Mouse (Mus musculus): Measurements from ENCODE around the gene Arpp21. TPM values are rescaled to one million over a fixed set of nuclear protein-coding genes. Genes with fewer than 3 reads are reported as not detected.
A peak's percentile ranks its signal among the peaks of the same experiment; 100 is the strongest.

The Arpp21 gene
- polyA plus RNA-seq, 2 experiments = 23.6 to 28.3 TPM

DNA sequence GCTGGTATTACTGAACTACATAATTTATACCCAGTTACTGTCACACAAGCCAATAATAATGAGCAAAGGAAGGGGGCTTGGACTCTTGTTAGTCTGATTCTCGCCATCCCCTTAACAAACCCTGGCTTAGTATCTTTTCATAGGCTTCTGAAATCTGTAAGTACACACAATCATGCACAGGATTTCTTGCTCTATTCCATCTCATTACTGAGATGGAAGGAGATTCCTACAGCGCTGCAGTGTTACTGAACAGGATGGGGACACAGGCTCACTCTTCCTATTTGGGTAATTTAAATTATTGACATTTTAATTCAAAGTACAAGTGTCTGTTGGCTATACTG lies 132.9 kb downstream of the Arpp21 start:
- no peak overlapping the region for H3K9ac ChIP-seq (ENCODE audit: low read depth, low read length, severe bottlenecking)
- no peaks in the 10 kb centered on the region for H3K27me3 ChIP-seq (ENCODE audit: control insufficient read depth, insufficient read depth, low read length)
- 90% methylated on average over 2 of the region's 2 CpGs for WGBS
- no peaks in the 10 kb centered on the region for H3K9me3 ChIP-seq (ENCODE audit: control insufficient read depth, low read length)
- H3K36me3 ChIP-seq (ENCODE audit: control insufficient read depth, insufficient read depth, low read length) = no peaks in the 10 kb centered on the region
- ATAC-seq (ENCODE audit: low FRiP score, low read depth) (no peak), DNase-seq (ENCODE audit: low spot score) (no peak)
- no peak overlapping the region for H3K27ac ChIP-seq (replicated peaks; ENCODE audit: low read depth, low read length)
- no peaks in the 10 kb centered on the region; the same call in 1 of the 2 replicates for H3K4me1 ChIP-seq (ENCODE audit: control insufficient read depth, insufficient read depth, low read length)
- no peak overlapping the region for H3K4me3 ChIP-seq (replicated peaks; ENCODE audit: low read length)
- H3K4me2 ChIP-seq (replicated peaks; ENCODE audit: low read depth, low read length, severe bottlenecking) = no peak overlapping the region
- TF ChIP-seq POLR2A (IDR thresholded peaks at IDR 0.05; ENCODE audit: borderline replicate concordance, extremely low read depth, insufficient read depth, insufficient read length) = no peak

DNA sequence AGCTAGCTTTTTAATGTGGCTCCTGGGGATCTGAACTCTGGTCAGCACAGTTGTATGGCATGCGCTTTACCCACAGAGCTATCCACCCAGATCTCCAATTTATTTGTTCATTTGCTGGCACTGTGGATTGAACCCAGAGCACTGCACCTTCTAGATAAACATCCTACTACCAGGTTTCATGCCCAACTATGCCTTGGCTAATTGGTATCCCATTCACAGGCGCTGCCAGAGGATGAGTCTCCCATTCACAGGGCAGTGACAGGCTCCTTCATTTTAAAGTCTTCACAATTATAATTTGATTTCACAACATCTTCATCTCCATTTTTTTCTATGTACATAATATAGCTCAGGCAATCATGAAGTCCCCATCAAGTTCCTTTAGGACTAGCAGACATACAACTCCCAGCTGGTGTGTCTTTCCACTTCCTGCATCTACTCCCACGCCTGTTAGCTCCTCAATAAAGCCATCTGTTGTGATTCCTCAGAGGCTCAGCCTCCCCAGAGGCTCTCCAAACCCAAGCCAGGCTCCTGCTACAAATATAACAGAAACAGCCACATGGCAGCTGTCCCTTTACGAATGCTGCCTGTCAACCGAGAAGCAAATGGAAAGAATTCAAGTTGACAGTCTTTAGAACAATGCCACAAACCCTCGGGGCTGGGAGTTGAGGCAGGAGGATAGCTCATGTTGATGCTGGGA lies 133.4 kb downstream of the Arpp21 start:
- H3K4me1 ChIP-seq (ENCODE audit: control insufficient read depth, insufficient read depth, low read length) = no peaks in the 10 kb centered on the region; the same call in 1 of the 2 replicates
- peak; percentile 58 for DNase-seq (ENCODE audit: low spot score)
- no peak for TF ChIP-seq POLR2A (IDR thresholded peaks at IDR 0.05; ENCODE audit: borderline replicate concordance, extremely low read depth, insufficient read depth, insufficient read length)
- H3K4me3 ChIP-seq (replicated peaks; ENCODE audit: low read length) = no peak overlapping the region
- no peaks in the 10 kb centered on the region for H3K36me3 ChIP-seq (ENCODE audit: control insufficient read depth, insufficient read depth, low read length)
- WGBS = 48% methylated on average over 6 of the region's 6 CpGs
- no peak overlapping the region for H3K9ac ChIP-seq (ENCODE audit: low read depth, low read length, severe bottlenecking)
- H3K4me2 ChIP-seq (replicated peaks; ENCODE audit: low read depth, low read length, severe bottlenecking) = no peak overlapping the region
- ATAC-seq (ENCODE audit: low FRiP score, low read depth) = peak; percentile 76; the same call in 1 of the 2 replicates
- H3K27ac ChIP-seq (replicated peaks; ENCODE audit: low read depth, low read length) = no peak overlapping the region
- no peaks in the 10 kb centered on the region for H3K9me3 ChIP-seq (ENCODE audit: control insufficient read depth, low read length)
- H3K27me3 ChIP-seq (ENCODE audit: control insufficient read depth, insufficient read depth, low read length) = no peaks in the 10 kb centered on the region

DNA sequence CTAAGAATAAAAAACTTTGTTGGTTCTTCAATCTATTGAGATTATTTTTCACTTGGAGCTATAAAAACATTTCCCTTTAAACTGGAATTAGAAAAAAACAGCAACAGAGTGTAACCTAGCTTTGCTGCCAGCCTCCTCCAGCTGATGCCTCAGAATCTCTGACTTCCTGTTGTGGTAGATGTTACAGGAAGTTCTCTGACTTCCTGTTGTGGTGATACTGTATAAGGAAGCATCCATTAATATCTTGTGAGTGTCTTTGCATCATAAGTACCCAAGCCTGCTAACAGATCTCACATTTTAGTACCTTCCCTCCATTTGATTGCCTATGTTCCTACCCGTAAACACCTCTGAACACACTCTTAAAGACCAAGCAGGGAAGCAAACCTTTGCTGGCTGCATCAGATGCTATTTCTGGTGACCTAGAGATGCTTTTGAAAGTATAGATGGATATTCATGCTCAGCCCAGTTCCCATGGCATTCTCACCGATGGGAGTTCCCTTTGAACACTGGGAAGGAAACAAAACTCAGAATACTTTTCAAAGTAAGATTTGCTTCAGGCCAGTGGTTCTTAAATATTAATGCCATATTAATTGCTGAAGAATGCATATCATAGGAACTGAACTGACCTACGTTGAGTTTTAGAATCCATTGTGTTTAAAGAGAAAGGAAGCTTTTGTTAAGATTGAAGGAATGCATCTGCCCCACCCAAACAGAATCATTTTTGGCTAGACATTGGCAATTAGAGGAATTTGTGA lies 134.7 kb downstream of the Arpp21 start:
- Histone ChIP-seq H3K27ac (replicated peaks; ENCODE audit: low read depth, low read length) (no peak overlapping the region), H3K4me3 (replicated peaks; ENCODE audit: low read length) (no peak overlapping the region), H3K9me3 (ENCODE audit: control insufficient read depth, low read length) (no peaks in the 10 kb centered on the region), H3K36me3 (ENCODE audit: control insufficient read depth, insufficient read depth, low read length) (no peaks in the 10 kb centered on the region), H3K4me1 (ENCODE audit: control insufficient read depth, insufficient read depth, low read length) (no peaks in the 10 kb centered on the region; the same call in 1 of the 2 replicates), H3K27me3 (ENCODE audit: control insufficient read depth, insufficient read depth, low read length) (no peaks in the 10 kb centered on the region), H3K9ac (ENCODE audit: low read depth, low read length, severe bottlenecking) (no peak overlapping the region), H3K4me2 (replicated peaks; ENCODE audit: low read depth, low read length, severe bottlenecking) (no peak overlapping the region)
- ATAC-seq (ENCODE audit: low FRiP score, low read depth) (no peak), DNase-seq (ENCODE audit: low spot score) (no peak)
- TF ChIP-seq POLR2A (IDR thresholded peaks at IDR 0.05; ENCODE audit: borderline replicate concordance, extremely low read depth, insufficient read depth, insufficient read length) = no peak
- WGBS = 67% methylated on average over 3 of the region's 3 CpGs

DNA sequence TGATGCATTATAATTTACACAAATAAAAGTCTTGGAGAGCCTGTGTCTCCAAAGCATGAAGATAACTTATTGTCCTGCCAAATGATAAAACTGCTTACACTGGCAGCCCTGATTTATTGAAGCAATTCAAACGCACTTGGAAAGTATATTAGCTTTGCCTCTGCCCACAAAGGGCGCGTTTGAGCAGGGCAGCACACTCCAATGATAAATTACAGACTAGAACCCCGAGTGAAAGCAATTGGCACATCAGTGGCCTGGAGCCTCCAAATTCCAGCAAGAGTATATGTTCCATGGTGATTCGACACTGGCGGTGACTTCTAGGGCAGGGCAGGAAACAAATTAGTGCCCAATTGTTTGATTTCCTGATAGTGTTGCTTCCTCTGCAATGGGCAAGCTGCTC lies 137.5 kb downstream of the Arpp21 start:
- Histone ChIP-seq H3K27me3 (ENCODE audit: control insufficient read depth, insufficient read depth, low read length) (no peaks in the 10 kb centered on the region), H3K4me2 (replicated peaks; ENCODE audit: low read depth, low read length, severe bottlenecking) (no peak overlapping the region), H3K4me1 (ENCODE audit: control insufficient read depth, insufficient read depth, low read length) (no peaks in the 10 kb centered on the region; the same call in 1 of the 2 replicates), H3K9me3 (ENCODE audit: control insufficient read depth, low read length) (no peaks in the 10 kb centered on the region), H3K27ac (replicated peaks; ENCODE audit: low read depth, low read length) (no peak overlapping the region), H3K36me3 (ENCODE audit: control insufficient read depth, insufficient read depth, low read length) (no peaks in the 10 kb centered on the region), H3K9ac (ENCODE audit: low read depth, low read length, severe bottlenecking) (no peak overlapping the region), H3K4me3 (replicated peaks; ENCODE audit: low read length) (no peak overlapping the region)
- no peak for DNase-seq (ENCODE audit: low spot score)
- ATAC-seq (ENCODE audit: low FRiP score, low read depth) = no peak
- no peak for TF ChIP-seq POLR2A (IDR thresholded peaks at IDR 0.05; ENCODE audit: borderline replicate concordance, extremely low read depth, insufficient read depth, insufficient read length)
- WGBS = 52% methylated on average over 6 of the region's 6 CpGs

DNA sequence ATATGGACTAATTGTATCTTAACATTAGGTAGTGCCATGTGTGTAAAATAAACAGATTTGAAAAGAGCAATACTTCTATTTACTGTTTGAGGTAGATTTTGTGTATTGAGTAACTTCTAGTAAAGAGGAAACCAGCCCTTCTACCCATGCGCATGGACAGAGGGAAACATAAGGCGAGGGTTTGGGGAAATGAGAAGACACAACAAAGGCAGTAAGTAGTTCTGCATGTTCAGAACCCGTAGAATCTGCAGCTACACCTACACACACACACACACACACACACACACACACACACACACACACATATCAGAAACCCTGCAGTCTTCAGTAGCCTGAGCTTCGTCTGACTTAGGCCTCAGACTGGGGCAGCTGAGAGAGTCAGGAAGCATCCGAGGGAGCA lies 140.0 kb downstream of the Arpp21 start:
- no peak overlapping the region for H3K27ac ChIP-seq (replicated peaks; ENCODE audit: low read depth, low read length)
- H3K4me3 ChIP-seq (replicated peaks; ENCODE audit: low read length) = no peak overlapping the region
- H3K36me3 ChIP-seq (ENCODE audit: control insufficient read depth, insufficient read depth, low read length) = no peaks in the 10 kb centered on the region
- ATAC-seq (ENCODE audit: low FRiP score, low read depth) (no peak), DNase-seq (ENCODE audit: low spot score) (no peak)
- no peak overlapping the region for H3K9ac ChIP-seq (ENCODE audit: low read depth, low read length, severe bottlenecking)
- no peaks in the 10 kb centered on the region for H3K4me1 ChIP-seq (ENCODE audit: control insufficient read depth, insufficient read depth, low read length)
- no peaks in the 10 kb centered on the region for H3K27me3 ChIP-seq (ENCODE audit: control insufficient read depth, insufficient read depth, low read length)
- no peaks in the 10 kb centered on the region for H3K9me3 ChIP-seq (ENCODE audit: control insufficient read depth, low read length)
- WGBS = 80% methylated on average over 5 of the region's 5 CpGs
- no peak overlapping the region for H3K4me2 ChIP-seq (replicated peaks; ENCODE audit: low read depth, low read length, severe bottlenecking)
- TF ChIP-seq POLR2A (IDR thresholded peaks at IDR 0.05; ENCODE audit: borderline replicate concordance, extremely low read depth, insufficient read depth, insufficient read length) = no peak
